Comparison of ENCODE assay signal across 15 mouse cellular contexts in the genomic region with DNA sequence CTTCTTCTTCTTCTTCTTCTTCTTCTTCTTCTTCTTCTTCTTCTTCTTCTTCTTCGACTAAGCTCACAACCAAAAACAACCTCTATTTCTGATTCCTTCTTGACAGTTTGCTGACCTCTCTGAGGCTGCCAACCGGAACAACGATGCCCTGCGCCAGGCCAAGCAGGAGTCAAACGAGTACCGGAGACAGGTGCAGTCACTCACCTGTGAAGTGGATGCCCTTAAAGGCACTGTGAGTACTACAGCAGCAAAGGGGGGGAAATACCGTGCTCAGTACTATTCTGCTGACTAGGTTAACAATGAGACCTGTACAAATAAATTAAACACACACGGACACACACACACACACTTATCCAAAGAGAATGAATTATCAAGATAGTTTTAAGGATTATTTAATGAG. TPM values are rescaled to one million over a fixed set of nuclear protein-coding genes. Genes with fewer than 3 reads are reported as not detected.
A peak's percentile ranks its signal among the peaks of the same experiment; 100 is the strongest.
DNase-seq lines count a peak whose midpoint lies in the region; ATAC-seq and TF ChIP-seq lines count a peak whose summit lies in the region.
"Had no signal": no experiment of that assay in that cellular context is flagged by ENCODE, and none has a peak within 500 bp of the region (broad histone marks: within the 10 kb centered on the region; RNA-seq: fewer than 3 reads in every experiment).

No protein-coding gene starts in this region.

- H3K4me2 ChIP-seq in heart, embryonic 13.5 days, result peak overlapping the region; percentile 43

- H3K4me3 ChIP-seq in heart, embryonic 13.5 days, result no peak overlapping the region
- H3K4me3 ChIP-seq in kidney, adult 2 months (ENCODE audit: insufficient read depth, low read depth, low read length), result no peak overlapping the region
- peak overlapping the region; percentile 38 for H3K4me3 ChIP-seq in embryonic fibroblast, embryonic 13.5 days (ENCODE audit: insufficient read depth, low read length)
- H3K4me3 ChIP-seq: embryonic facial prominence, embryonic 13.5 days; forebrain, embryonic 13.5 days; hindbrain, embryonic 13.5 days had no signal

- H3K36me3 ChIP-seq in heart, embryonic 13.5 days, result peaks cover 75% of the 10 kb centered on the region
- H3K36me3 ChIP-seq in kidney, adult 2 months (ENCODE audit: control insufficient read depth, insufficient read depth, low read length), result no peaks in the 10 kb centered on the region; the same call in 1 of the 2 replicates

- H3K9ac ChIP-seq in heart, embryonic 13.5 days, result no peak overlapping the region
- H3K9ac ChIP-seq: embryonic facial prominence, embryonic 13.5 days; forebrain, embryonic 13.5 days; forebrain, postnatal 0 days; heart, embryonic 15.5 days; hindbrain, embryonic 13.5 days had no signal

- WGBS in heart, embryonic 13.5 days, result 86% methylated on average over 8 of the region's 8 CpGs
- 58% methylated on average over 8 of the region's 8 CpGs for WGBS in kidney, adult 2 months

- H3K27me3 ChIP-seq in heart, embryonic 13.5 days (replicated peaks), result no peaks in the 10 kb centered on the region
- H3K27me3 ChIP-seq in kidney, adult 2 months (replicated peaks; ENCODE audit: control insufficient read depth, insufficient read depth, low read length), result no peaks in the 10 kb centered on the region
- H3K27me3 ChIP-seq: embryonic facial prominence, embryonic 13.5 days; forebrain, embryonic 13.5 days; heart, embryonic 15.5 days; hindbrain, embryonic 13.5 days had no signal

- no peaks in the 10 kb centered on the region for H3K9me3 ChIP-seq in heart, embryonic 13.5 days
- H3K9me3 ChIP-seq: embryonic facial prominence, embryonic 13.5 days; forebrain, embryonic 13.5 days; heart, embryonic 15.5 days; hindbrain, embryonic 13.5 days had no signal

- no peak overlapping the region for H3K27ac ChIP-seq in heart, embryonic 13.5 days (replicated peaks)
- no peak overlapping the region for H3K27ac ChIP-seq in kidney, adult 2 months (ENCODE audit: insufficient read depth, low read depth, low read length)
- H3K27ac ChIP-seq in embryonic fibroblast, embryonic 13.5 days (ENCODE audit: insufficient read depth, low read length), result no peak overlapping the region
- H3K27ac ChIP-seq: embryonic facial prominence, embryonic 13.5 days; heart, embryonic 15.5 days had no signal

- no peak for ATAC-seq in heart, embryonic 13.5 days (ENCODE audit: extremely low read depth, insufficient number of reproducible peaks, low FRiP score, low TSS enrichment)
- ATAC-seq: forebrain, embryonic 13.5 days; forebrain, postnatal 0 days; intestine, embryonic 16.5 days had no signal

- DNase-seq in heart, adult 9 months (ENCODE audit: low spot score in 2 of 2), result no peak
- peak; percentile 10 for DNase-seq in kidney, adult 2 months
- DNase-seq in kidney, adult 18-20 months, result no peak
- DNase-seq in right cerebral cortex, postnatal 14 days, result no peak
- no peak for DNase-seq in right cerebral cortex, adult 2 months (ENCODE audit: low spot score in 2 of 2)
- DNase-seq: cerebellum, adult 11 months; gastrocnemius, postnatal 25 days had no signal

- no peak for TF ChIP-seq POLR2A in kidney, adult 2 months (IDR thresholded peaks at IDR 0.05; ENCODE audit: low read depth, low read length)
- peak; percentile 53 for TF ChIP-seq POLR2A in embryonic fibroblast, embryonic 13.5 days (IDR thresholded peaks at IDR 0.05; ENCODE audit: low read depth, low read length)

- no peak for TF ChIP-seq CTCF in kidney, adult 2 months (conservative IDR thresholded peaks at IDR 0.05; ENCODE audit: insufficient read depth, insufficient read length, low read depth, low read length)
- no peak for TF ChIP-seq CTCF in embryonic fibroblast, embryonic 13.5 days (IDR thresholded peaks at IDR 0.05; ENCODE audit: borderline replicate concordance, insufficient read depth, low read length)

- peaks cover 23% of the 10 kb centered on the region for H3K4me1 ChIP-seq in heart, embryonic 13.5 days
- peaks cover 3% of the 10 kb centered on the region; the same call in 1 of the 2 replicates for H3K4me1 ChIP-seq in kidney, adult 2 months (ENCODE audit: control insufficient read depth, insufficient read depth, low read length)
- H3K4me1 ChIP-seq in embryonic fibroblast, embryonic 13.5 days (ENCODE audit: control insufficient read depth, insufficient read depth, low read length), result no peaks in the 10 kb centered on the region

RNA-seq across cellular contexts. Expression of a gene that starts 5.6 kb away (rescaled TPM):
- polyA plus RNA-seq in heart, embryonic 13.5 days (2015; fragmentation: Nextera tagmentation; extraction: Ambion mirVana), result 968 and 987 TPM in 2 replicates
- polyA plus RNA-seq in kidney, adult 2 months (2012; rRNA removed), result 194 and 211 TPM in 2 replicates
- 3,430 and 4,672 TPM in 2 replicates for polyA plus RNA-seq in embryonic fibroblast, embryonic 13.5 days (2011; ENCODE audit: insufficient read length, low read depth, missing spikeins)

RNA-seq across cellular contexts. Expression of a gene that starts 34.8 kb away (rescaled TPM):
- polyA plus RNA-seq in heart, embryonic 13.5 days (2015; fragmentation: Nextera tagmentation; extraction: Ambion mirVana), result 9.3 and 9.4 TPM in 2 replicates
- polyA plus RNA-seq in kidney, adult 2 months (2012; rRNA removed), result 3.4 and 5.5 TPM in 2 replicates
- polyA plus RNA-seq in embryonic fibroblast, embryonic 13.5 days (2011; ENCODE audit: insufficient read length, low read depth, missing spikeins), result 7.9 and 14.3 TPM in 2 replicates
